Mouse (Mus musculus) hindbrain, embryonic 16.5 days (tissue): ENCODE results near the gene Tmem262. TPM values are rescaled to one million over a fixed set of nuclear protein-coding genes. Genes with fewer than 3 reads are reported as not detected.
A peak's percentile ranks its signal among the peaks of the same experiment; 100 is the strongest.

Experiments
- ATAC-seq: fragments of 200-750 bp; cut with Nextera tagmentation; 2 replicates; pipeline ENCODE4 v1.8.0; 2017; ENCODE audit warnings: moderate TSS enrichment, moderate library complexity
- H3K27ac ChIP-seq: fragments of 300-500 bp; sonication (generic); 2 replicates; pipeline ENCODE4 v1.5.1; 2014; ENCODE audit warnings: low read depth, mild to moderate bottlenecking, control low read depth, low read length, moderate library complexity
- H3K27me3 ChIP-seq: fragments of 300-500 bp; sonication (generic); replicated peaks from 2 replicates; pipeline ENCODE4 v1.6.1; 2014; ENCODE audit warnings: low read length; ENCODE audit not compliant: control insufficient read depth, insufficient read depth
- H3K36me3 ChIP-seq: fragments of 300-500 bp; sonication (generic); 2 replicates; pipeline ENCODE4 v1.6.1; 2014; ENCODE audit warnings: mild to moderate bottlenecking, low read length, moderate library complexity, mixed read lengths; ENCODE audit not compliant: control insufficient read depth, insufficient read depth
- H3K4me1 ChIP-seq: fragments of 300-500 bp; sonication (generic); 2 replicates; pipeline ENCODE4 v1.6.1; 2014; ENCODE audit warnings: low read depth, low read length; ENCODE audit not compliant: control insufficient read depth, insufficient read depth
- H3K4me2 ChIP-seq: fragments of 300-500 bp; sonication (generic); 2 replicates; pipeline ENCODE4 v1.6.1; 2014; ENCODE audit warnings: mild to moderate bottlenecking, low read length, control low read depth, moderate library complexity
- H3K4me3 ChIP-seq: fragments of 300-500 bp; sonication (generic); 2 replicates; pipeline ENCODE4 v1.5.1; 2014; ENCODE audit warnings: mild to moderate bottlenecking, low read length, control low read depth, moderate library complexity
- H3K9ac ChIP-seq: fragments of 300-500 bp; sonication (generic); 2 replicates; pipeline ENCODE4 v1.6.1; 2014; ENCODE audit warnings: low read depth, mild to moderate bottlenecking, control low read depth, low read length, moderate library complexity
- H3K9me3 ChIP-seq: fragments of 300-500 bp; sonication (generic); 2 replicates; pipeline ENCODE4 v1.6.1; 2014; ENCODE audit warnings: mild to moderate bottlenecking, low read length, moderate library complexity; ENCODE audit not compliant: control insufficient read depth
- WGBS: fragments of 180-500 bp; shearing (Covaris S2); extraction: QIAGEN DNeasy Blood & Tissue Kit; methylation state at CpG from one replicate; pipeline ENCODE4 v1.1.7; 2014; 5-methylcytosine and 5-hydroxymethylcytosine counted together
- polyA plus RNA-seq: library from polyadenylated mRNA; unstranded; fragments of >200 nt; fragmentation: Nextera tagmentation; extraction: Ambion mirVana; gene quantifications from 2 replicates; pipeline ENCODE4 v1.2.1, GENCODE M21; 2015

The Tmem262 gene
- polyA plus RNA-seq, 1 experiment from 2014 or later, result not detected

GRCm38 (mm10) chr19:6058513-6058912, 21.3 kb upstream of the Tmem262 start:
- Histone ChIP-seq H3K4me1 (peaks cover 34% of the 10 kb centered on the region), H3K36me3 (peaks cover 15% of the 10 kb centered on the region), H3K4me3 (peak overlapping the region; percentile 63), H3K9me3 (no peaks in the 10 kb centered on the region), H3K4me2 (peak overlapping the region; percentile 90), H3K27ac (no peak overlapping the region), H3K27me3 (no peaks in the 10 kb centered on the region), H3K9ac (peak overlapping the region; percentile 89)
- no peak for ATAC-seq
- WGBS, result 34% methylated on average over 5 of the region's 5 CpGs

DNA sequence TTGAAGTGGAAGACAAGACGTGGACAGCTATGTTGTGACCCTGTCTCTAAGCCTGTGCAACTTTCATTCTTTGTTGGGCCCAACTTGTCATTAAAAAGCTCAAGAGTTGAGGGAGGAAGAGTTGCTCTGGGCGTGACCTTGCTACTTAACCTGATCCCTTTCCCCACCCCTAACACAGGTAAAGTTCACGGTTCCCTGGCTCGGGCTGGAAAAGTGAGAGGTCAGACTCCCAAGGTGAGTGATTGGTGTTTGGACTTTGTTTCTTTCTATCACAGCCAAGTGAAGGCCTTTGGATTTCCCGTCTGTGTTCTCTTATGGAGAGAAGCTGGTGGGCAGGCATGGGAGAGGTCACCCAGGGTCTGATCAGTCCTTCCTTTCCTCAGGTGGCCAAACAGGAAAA, 20.9 kb upstream of the Tmem262 start:
- Histone ChIP-seq H3K4me2 (peak overlapping the region; percentile 90), H3K9ac (no peak overlapping the region; the same call in 1 of the 2 replicates), H3K4me3 (no peak overlapping the region; the same call in 1 of the 2 replicates), H3K27ac (no peak overlapping the region), H3K36me3 (peaks cover 10% of the 10 kb centered on the region; the same call in 1 of the 2 replicates), H3K9me3 (no peaks in the 10 kb centered on the region), H3K4me1 (peaks cover 39% of the 10 kb centered on the region), H3K27me3 (no peaks in the 10 kb centered on the region)
- no peak for ATAC-seq
- WGBS, result 91% methylated on average over 5 of the region's 5 CpGs

- ATAC-seq, result peak; percentile 73
- peak within 1 kb of the TSS; percentile 100 for H3K4me2 ChIP-seq
- under 1% methylated on average over 54 of the region's 58 CpGs for WGBS
- H3K27me3 ChIP-seq, result no peaks in the 10 kb centered on the region
- H3K36me3 ChIP-seq, result no peaks in the 10 kb centered on the region
- no peaks in the 10 kb centered on the region for H3K9me3 ChIP-seq
- H3K4me3 ChIP-seq, result peak within 1 kb of the TSS; percentile 71
- peak within 1 kb of the TSS; percentile 87 for H3K9ac ChIP-seq
- peaks cover 44% of the 10 kb centered on the region for H3K4me1 ChIP-seq
- H3K27ac ChIP-seq, result peak within 1 kb of the TSS; percentile 87
These were observed 18.8 kb upstream of the Tmem262 start, which contains the start of gene Znhit2 for GRCm38 (mm10) chr19:6061021-6061533. Znhit2 (plus strand) TSS chr19:6061192.

DNA sequence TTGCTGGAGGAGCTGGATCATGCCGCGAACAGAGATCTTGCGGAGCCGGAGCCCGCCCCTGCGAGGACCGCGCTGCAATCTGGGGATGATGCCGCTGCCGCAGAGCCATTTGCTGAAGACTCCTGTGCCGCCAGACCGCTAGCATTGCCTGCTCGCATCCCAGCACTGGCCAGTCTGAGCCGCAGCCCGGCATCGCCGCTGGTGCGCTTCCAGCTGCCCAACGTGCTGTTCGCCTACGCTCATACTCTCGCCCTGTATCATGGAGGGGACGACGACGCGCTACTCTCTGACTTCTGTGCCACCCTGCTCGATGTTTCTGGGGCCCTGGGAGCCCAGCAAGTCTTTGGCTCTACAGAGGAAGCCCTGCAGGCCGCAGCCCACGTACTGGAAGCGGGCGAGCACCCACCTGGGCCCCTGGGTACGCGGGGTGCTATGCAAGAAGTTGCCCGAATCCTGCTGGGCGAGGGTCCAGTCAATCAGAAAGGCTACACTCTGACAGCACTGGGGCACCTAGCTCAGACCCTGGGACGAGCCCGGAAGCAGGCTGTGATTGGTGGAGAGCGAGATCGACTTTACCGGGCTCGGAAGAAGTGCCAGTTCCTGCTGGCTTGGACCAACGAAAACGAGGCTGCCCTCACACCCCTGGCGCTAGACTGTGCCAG, 18.1 kb upstream of the Tmem262 start:
- Histone ChIP-seq H3K36me3 (no peaks in the 10 kb centered on the region), H3K4me1 (peaks cover 44% of the 10 kb centered on the region), H3K9ac (peak overlapping the region; percentile 87), H3K4me3 (peak overlapping the region; percentile 71), H3K9me3 (no peaks in the 10 kb centered on the region), H3K4me2 (peak overlapping the region; percentile 100), H3K27ac (peak overlapping the region; percentile 87), H3K27me3 (no peaks in the 10 kb centered on the region)
- WGBS, result 2% methylated on average over 37 of the region's 44 CpGs
- ATAC-seq, result peak; percentile 9; the same call in 1 of the 2 replicates

- Histone ChIP-seq H3K9me3 (no peaks in the 10 kb centered on the region), H3K27me3 (no peaks in the 10 kb centered on the region), H3K9ac (peak overlapping the region; percentile 87), H3K4me1 (peaks cover 42% of the 10 kb centered on the region), H3K27ac (no peak overlapping the region), H3K36me3 (no peaks in the 10 kb centered on the region), H3K4me3 (peak overlapping the region; percentile 71), H3K4me2 (peak overlapping the region; percentile 100)
- no peak for ATAC-seq
- 74% methylated on average over 5 of the region's 5 CpGs for WGBS
These were observed 17.4 kb upstream of the Tmem262 start for GRCm38 (mm10) chr19:6062418-6062817.

DNA sequence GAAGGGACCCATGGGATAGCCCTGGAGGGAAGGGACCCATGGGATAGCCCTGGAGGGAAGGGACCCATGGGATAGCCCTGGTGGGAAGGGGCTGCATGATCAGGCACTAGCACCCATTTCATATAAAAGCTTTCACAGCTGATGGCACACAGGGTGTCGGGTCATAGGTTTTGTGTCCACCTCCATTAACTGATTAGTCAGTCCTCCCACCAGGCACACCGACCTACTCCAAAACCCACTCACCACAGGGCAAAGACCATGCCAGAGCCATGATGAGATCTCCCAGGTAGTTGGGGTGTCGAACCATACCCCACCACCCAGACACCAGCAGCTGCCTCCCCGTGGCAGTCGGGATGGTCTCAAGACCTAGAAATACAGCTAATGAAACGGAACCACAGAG, 16.8 kb upstream of the Tmem262 start:
- H3K36me3 ChIP-seq, result no peaks in the 10 kb centered on the region
- peak overlapping the region; percentile 100; the same call in 1 of the 2 replicates for H3K4me2 ChIP-seq
- H3K27ac ChIP-seq, result no peak overlapping the region
- H3K4me1 ChIP-seq, result peaks cover 44% of the 10 kb centered on the region
- 97% methylated on average over 6 of the region's 6 CpGs for WGBS
- H3K27me3 ChIP-seq, result no peaks in the 10 kb centered on the region
- H3K9ac ChIP-seq, result no peak overlapping the region
- H3K9me3 ChIP-seq, result no peaks in the 10 kb centered on the region
- no peak for ATAC-seq
- H3K4me3 ChIP-seq, result no peak overlapping the region

DNA sequence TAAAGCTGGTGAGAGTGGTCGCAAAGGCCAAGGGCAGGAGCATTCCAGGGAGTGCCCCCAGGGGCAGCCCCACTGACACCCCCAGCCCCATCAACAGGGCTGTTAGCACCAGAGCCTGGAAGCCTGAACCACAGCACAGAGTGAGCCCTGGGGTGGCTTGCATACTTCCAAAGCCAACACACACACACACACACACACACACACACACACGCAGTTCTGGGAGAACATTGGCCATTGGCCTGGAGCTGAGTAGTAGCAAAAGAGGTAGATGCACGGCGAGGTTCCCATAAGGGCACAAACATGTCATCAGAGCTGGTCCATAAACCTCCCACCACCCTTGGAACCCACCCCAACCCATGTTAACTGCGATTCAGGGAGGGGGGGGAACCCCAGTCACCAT, 13.3 kb upstream of the Tmem262 start:
- Histone ChIP-seq H3K4me1 (peaks cover 39% of the 10 kb centered on the region), H3K9me3 (no peaks in the 10 kb centered on the region), H3K27ac (peak overlapping the region; percentile 92), H3K27me3 (no peaks in the 10 kb centered on the region), H3K36me3 (peaks cover 19% of the 10 kb centered on the region), H3K4me2 (peak overlapping the region; percentile 89), H3K9ac (peak overlapping the region; percentile 79), H3K4me3 (peak overlapping the region; percentile 62)
- ATAC-seq, result peak; percentile 4; the same call in 1 of the 2 replicates
- 37% methylated on average over 5 of the region's 5 CpGs for WGBS

- H3K27ac ChIP-seq, result peak overlapping the region; percentile 92
- no peaks in the 10 kb centered on the region for H3K27me3 ChIP-seq
- WGBS, result under 1% methylated on average over 30 of the region's 30 CpGs
- peaks cover 19% of the 10 kb centered on the region for H3K36me3 ChIP-seq
- H3K9ac ChIP-seq, result peak overlapping the region; percentile 79
- peak; percentile 66 for ATAC-seq
- H3K9me3 ChIP-seq, result no peaks in the 10 kb centered on the region
- H3K4me1 ChIP-seq, result peaks cover 34% of the 10 kb centered on the region
- peak overlapping the region; percentile 89 for H3K4me2 ChIP-seq
- peak overlapping the region; percentile 62 for H3K4me3 ChIP-seq
These were observed 12.7 kb upstream of the Tmem262 start for GRCm38 (mm10) chr19:6067011-6067723.
